Mouse (Mus musculus) CH12.LX (cell line): Measurements from ENCODE around the gene Pms2. TPM values are rescaled to one million over a fixed set of nuclear protein-coding genes. Genes with fewer than 3 reads are reported as not detected.

ENCODE experiments used
- DNase-seq: peaks from one replicate; pipeline ENCODE4 v3.0.0-alpha.2; 2013; ENCODE audit errors: extremely low read depth
- H3K27ac ChIP-seq: 2 replicates; pipeline ENCODE4 v1.5.1; 2012; ENCODE audit warnings: low read depth, mild to moderate bottlenecking, control low read depth, moderate library complexity; ENCODE audit not compliant: insufficient read depth
- H3K27me3 ChIP-seq: replicated peaks from 2 replicates; pipeline ENCODE3; 2012; ENCODE audit warnings: inconsistent platforms
- H3K36me3 ChIP-seq, 2 experiments: replicated peaks in 1 of 2; 2 replicates each; pipeline versions ENCODE3 to v1.6.1; 2012; ENCODE audit warnings: inconsistent platforms in 1 of 2, low read length in 1 of 2, mild to moderate bottlenecking in 1 of 2, mixed read lengths in 1 of 2, moderate library complexity in 1 of 2; ENCODE audit not compliant: control insufficient read depth in 1 of 2, insufficient read depth in 1 of 2
- H3K4me1 ChIP-seq, 2 experiments: 2 replicates each; pipeline ENCODE4 v1.6.1; 2012; ENCODE audit warnings: inconsistent platforms in 1 of 2, moderate library complexity in 1 of 2; ENCODE audit not compliant: insufficient read depth in 2 of 2, control insufficient read depth in 1 of 2
- H3K4me2 ChIP-seq: 2 replicates; pipeline ENCODE4 v1.6.1; 2012; ENCODE audit warnings: low read depth, mild to moderate bottlenecking, control low read depth; ENCODE audit not compliant: poor library complexity, insufficient read depth, severe bottlenecking
- H3K4me3 ChIP-seq, 3 experiments: fragments of 150-350 bp in 1 of 3; sonication (generic) in 1 of 3; replicated peaks in 1 of 3; 2 replicates each; pipeline versions ENCODE3 to v1.5.1; 2011 to 2012; ENCODE audit warnings: low read depth in 2 of 3, low read length in 2 of 3, mild to moderate bottlenecking in 2 of 3, moderate library complexity in 2 of 3, control low read depth in 1 of 3, improper control_type of control experiment in 1 of 3, inconsistent platforms in 1 of 3, mixed read lengths in 1 of 3; ENCODE audit not compliant: poor library complexity in 1 of 3
- H3K79me2 ChIP-seq: replicated peaks from 2 replicates; pipeline ENCODE4 v1.6.1; 2012; ENCODE audit warnings: mild to moderate bottlenecking, moderate library complexity; ENCODE audit not compliant: control insufficient read depth, poor library complexity, insufficient read depth, severe bottlenecking; ENCODE audit errors: extremely low read depth
- H3K9ac ChIP-seq: 2 replicates; pipeline ENCODE4 v1.6.1; 2012; ENCODE audit warnings: low read depth, mild to moderate bottlenecking, control low read depth, moderate library complexity; ENCODE audit not compliant: insufficient read depth
- H3K9me3 ChIP-seq: replicated peaks from 2 replicates; pipeline ENCODE3; 2012; ENCODE audit warnings: low read length, inconsistent platforms, mixed read lengths
- CHD1 ChIP-seq: IDR thresholded peaks from 2 replicates; pipeline ENCODE4 v1.6.1; 2012; ENCODE audit warnings: low read depth, low read length, improper control_type of control experiment, inconsistent platforms
- IRF4 ChIP-seq: IDR thresholded peaks from 2 replicates; pipeline ENCODE4 v1.6.1; 2014; ENCODE audit warnings: low read depth, mild to moderate bottlenecking, inconsistent platforms, low read length, improper control_type of control experiment
- JUN ChIP-seq: IDR thresholded peaks from 2 replicates; pipeline ENCODE4 v1.6.1; 2011; ENCODE audit warnings: low read depth, mild to moderate bottlenecking, low read length, improper control_type of control experiment, moderate library complexity; ENCODE audit not compliant: insufficient read depth
- NELFE ChIP-seq: IDR thresholded peaks from 2 replicates; pipeline ENCODE4 v1.6.1; 2011; ENCODE audit warnings: low read depth, low read length, improper control_type of control experiment
- PAX5 ChIP-seq: IDR thresholded peaks from 2 replicates; pipeline ENCODE4 v1.6.1; 2012; ENCODE audit warnings: low read length, inconsistent platforms, mixed read lengths
- TBP ChIP-seq: conservative IDR thresholded peaks from 2 replicates; pipeline ENCODE4 v1.6.1; 2011; ENCODE audit warnings: low read depth, low read length, improper control_type of control experiment
- dilution Hi-C: fragments of 300-500 bp; cut with MboI; formaldehyde crosslinking; loops from 2 replicates; pipeline ENCODE4 v1.14.3; 2020; ENCODE audit warnings: low sequenced_read_pairs; ENCODE audit not compliant: extremely low pct_unique_long_range_greater_than_20kb, extremely low pct_ligation_motif_present
- in situ Hi-C: fragments of 300-500 bp; cut with MboI; formaldehyde crosslinking; loops from 3 replicates; pipeline ENCODE4 v1.14.3; 2019; ENCODE audit warnings: low sequenced_read_pairs, low pct_ligation_motif_present, low pct_unique_long_range_greater_than_20kb, mixed read lengths
- polyA plus RNA-seq: library from polyadenylated mRNA; unstranded; fragments of >175 nt; gene quantifications from 2 replicates; pipeline ENCODE4 v1.2.1, GENCODE M21; 2012; ENCODE audit warnings: low read depth; ENCODE audit not compliant: insufficient read length
- total RNA-seq, 2 experiments: library from RNA; depleted of rRNA; stranded (reverse); fragments of 300-350 nt in 1 of 2; fragments of >200 nt in 1 of 2; gene quantifications; 2 replicates each; pipeline ENCODE4 v1.2.3; 2012 to 2014

The Pms2 gene
- total and polyA plus RNA-seq, 3 experiments, result 22.2 to 31.8 (median 25.6) TPM

GRCm38 (mm10) chr5:143982361-143982760 lies 72.6 kb downstream of the Pms2 start:
- DNase-seq, result no peak
- H3K4me2 ChIP-seq, result no peak overlapping the region
- H3K4me3 ChIP-seq, result no peak overlapping the region
- H3K27me3 ChIP-seq, result no peaks in the 10 kb centered on the region
- H3K4me1 ChIP-seq, result no peaks in the 10 kb centered on the region
- dilution Hi-C loops (no loop called here), in situ Hi-C loops (no loop called here)
- no peak overlapping the region for H3K9ac ChIP-seq
- TF ChIP-seq NELFE (no peak), TBP (no peak), CHD1 (no peak), JUN (no peak), IRF4 (no peak), PAX5 (no peak)
- H3K9me3 ChIP-seq, result no peaks in the 10 kb centered on the region
- no peaks in the 10 kb centered on the region for H3K79me2 ChIP-seq
- H3K36me3 ChIP-seq, result peaks cover 29 to 61% of the 10 kb centered on the region in 2 experiments
- no peak overlapping the region for H3K27ac ChIP-seq

Other genes starting within 250 kb of the Pms2 start
- 7.1 TPM in 2 replicates for gene Usp42, start 177.7 kb upstream of the Pms2 start, total RNA-seq (2012; rRNA removed)
- gene Usp42, start 177.7 kb upstream of the Pms2 start, total RNA-seq (2014; rRNA removed), result 3.2 and 4.3 TPM in 2 replicates
- gene Usp42, start 177.7 kb upstream of the Pms2 start, polyA plus RNA-seq, result 14.6 and 15.2 TPM in 2 replicates
- 13.4 and 15.2 TPM in 2 replicates for gene Eif2ak1, start 92.2 kb upstream of the Pms2 start, total RNA-seq (2012; rRNA removed)
- 11.0 and 11.9 TPM in 2 replicates for gene Eif2ak1, start 92.2 kb upstream of the Pms2 start, total RNA-seq (2014; rRNA removed)
- 26.7 and 26.9 TPM in 2 replicates for gene Eif2ak1, start 92.2 kb upstream of the Pms2 start, polyA plus RNA-seq
- 0.08 and 0.13 TPM in 2 replicates for gene Ankrd61, start 12.3 kb upstream of the Pms2 start, total RNA-seq (2012; rRNA removed)
- gene Ankrd61, start 12.3 kb upstream of the Pms2 start, total RNA-seq (2014; rRNA removed), result not detected in 2 replicates
- gene Ankrd61, start 12.3 kb upstream of the Pms2 start, polyA plus RNA-seq, result 0.50 and 0.89 TPM in 2 replicates
- gene Aimp2, start 117 bp upstream of the Pms2 start, total RNA-seq (2012; rRNA removed), result 110 and 131 TPM in 2 replicates
- gene Aimp2, start 117 bp upstream of the Pms2 start, total RNA-seq (2014; rRNA removed), result 98.5 and 111 TPM in 2 replicates
- gene Aimp2, start 117 bp upstream of the Pms2 start, polyA plus RNA-seq, result 144 and 154 TPM in 2 replicates
- gene Gm42421, start 18.2 kb downstream of the Pms2 start, total RNA-seq (2012; rRNA removed), result 1.0 TPM in 1 of 2 replicates, not detected in the other
- gene Gm42421, start 18.2 kb downstream of the Pms2 start, total RNA-seq (2014; rRNA removed), result 0.59 TPM in 1 of 2 replicates, not detected in the other
- 1.3 and 1.4 TPM in 2 replicates for gene Gm42421, start 18.2 kb downstream of the Pms2 start, polyA plus RNA-seq
- gene Rsph10b, start 23.1 kb downstream of the Pms2 start, total RNA-seq (2012; rRNA removed), result 0.25 and 0.30 TPM in 2 replicates
- 0.28 TPM in 1 of 2 replicates, not detected in the other for gene Rsph10b, start 23.1 kb downstream of the Pms2 start, total RNA-seq (2014; rRNA removed)
- 0.31 and 0.34 TPM in 2 replicates for gene Rsph10b, start 23.1 kb downstream of the Pms2 start, polyA plus RNA-seq
- gene Ccz1, start 104.9 kb downstream of the Pms2 start, total RNA-seq (2012; rRNA removed), result 64.3 and 75.1 TPM in 2 replicates
- 129 and 148 TPM in 2 replicates for gene Ccz1, start 104.9 kb downstream of the Pms2 start, total RNA-seq (2014; rRNA removed)
- gene Ccz1, start 104.9 kb downstream of the Pms2 start, polyA plus RNA-seq, result 85.8 and 91.0 TPM in 2 replicates
- gene Ocm, start 116.7 kb downstream of the Pms2 start, total RNA-seq (2012; rRNA removed), result not detected in 2 replicates
- gene Ocm, start 116.7 kb downstream of the Pms2 start, total RNA-seq (2014; rRNA removed), result not detected in 2 replicates
- gene Ocm, start 116.7 kb downstream of the Pms2 start, polyA plus RNA-seq, result not detected in 2 replicates
- 9.4 and 10.1 TPM in 2 replicates for gene Lmtk2, start 190.5 kb downstream of the Pms2 start, total RNA-seq (2012; rRNA removed)
- gene Lmtk2, start 190.5 kb downstream of the Pms2 start, total RNA-seq (2014; rRNA removed), result 5.7 and 5.9 TPM in 2 replicates
- 4.3 and 5.1 TPM in 2 replicates for gene Lmtk2, start 190.5 kb downstream of the Pms2 start, polyA plus RNA-seq